Mouse (Mus musculus) left cerebral cortex, postnatal 36 days (tissue): ENCODE results near the gene Scarb2. TPM values are rescaled to one million over a fixed set of nuclear protein-coding genes. Genes with fewer than 3 reads are reported as not detected.

Experiments used
- DNase-seq, 2 experiments: peaks; one replicate each; pipeline ENCODE4 v3.0.0; 2021 to 2022; ENCODE audit warnings: low spot score in 2 of 2, mixed read lengths in 1 of 2
- intact Hi-C: fragments of 180-260 bp; cut with DNase I; formaldehyde crosslinking; loops from one replicate; pipeline ENCODE4 v1.15.1; 2025
- total RNA-seq, 2 experiments: library from RNA; stranded (reverse); gene quantifications; 2 replicates each; pipeline ENCODE4 v1.2.3; 2021

Gene Scarb2
- total RNA-seq, 2 experiments from 2014 or later: 80.5 to 87.8 TPM

DNA sequence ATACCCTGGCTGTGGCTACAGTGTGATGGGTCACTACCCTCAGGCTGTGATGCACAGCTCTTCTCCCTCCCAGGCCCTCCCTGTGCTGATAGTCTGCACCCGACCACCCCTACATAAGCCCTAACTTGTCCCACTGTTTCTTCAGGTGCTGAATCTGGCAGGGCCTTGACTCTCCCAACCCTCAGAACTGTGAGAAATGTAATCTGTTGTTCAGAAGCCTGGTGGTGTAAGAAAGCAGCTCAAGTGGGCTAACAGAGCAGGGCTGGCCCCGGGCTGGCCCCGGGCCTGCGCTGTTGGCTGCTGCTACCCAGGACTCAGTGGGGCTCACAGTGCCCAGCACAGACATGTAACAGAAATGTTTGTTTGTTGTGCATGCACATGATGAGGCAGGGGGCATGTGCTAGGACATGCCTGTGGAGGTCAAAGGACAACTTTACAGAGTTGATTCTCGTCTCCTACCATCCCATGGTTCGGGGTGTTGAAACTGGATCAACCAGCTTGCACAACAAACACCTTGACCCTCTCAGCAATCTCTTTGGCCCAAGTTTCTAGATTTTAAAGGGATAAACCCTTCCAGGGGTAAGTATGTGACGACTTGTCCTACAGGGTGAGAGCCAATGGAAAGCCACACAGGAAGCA is 10.7 kb downstream of the Scarb2 start:
- intact Hi-C loops: no loop called here
- DNase-seq: no peak

DNA sequence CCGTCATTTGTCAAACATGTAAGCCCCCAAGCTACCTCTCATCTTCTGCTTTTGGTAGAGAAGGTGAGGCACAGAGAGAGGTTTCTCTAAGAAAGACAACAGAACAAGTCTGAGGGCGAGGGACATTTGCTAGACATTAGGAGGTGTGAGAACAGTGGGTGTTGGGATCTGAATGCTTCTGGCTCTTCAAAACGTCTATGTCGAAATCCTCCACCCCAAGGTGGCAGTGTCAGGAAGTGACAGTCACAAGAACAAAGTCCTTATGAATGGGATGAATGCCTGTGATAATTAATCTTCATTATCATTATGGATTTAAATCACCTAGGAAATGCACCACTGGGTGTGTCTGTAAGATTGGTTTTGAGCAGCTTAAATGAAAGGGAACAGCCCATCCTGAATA is 11.3 kb downstream of the Scarb2 start:
- intact Hi-C loops: no loop called here
- no peak for DNase-seq

DNA sequence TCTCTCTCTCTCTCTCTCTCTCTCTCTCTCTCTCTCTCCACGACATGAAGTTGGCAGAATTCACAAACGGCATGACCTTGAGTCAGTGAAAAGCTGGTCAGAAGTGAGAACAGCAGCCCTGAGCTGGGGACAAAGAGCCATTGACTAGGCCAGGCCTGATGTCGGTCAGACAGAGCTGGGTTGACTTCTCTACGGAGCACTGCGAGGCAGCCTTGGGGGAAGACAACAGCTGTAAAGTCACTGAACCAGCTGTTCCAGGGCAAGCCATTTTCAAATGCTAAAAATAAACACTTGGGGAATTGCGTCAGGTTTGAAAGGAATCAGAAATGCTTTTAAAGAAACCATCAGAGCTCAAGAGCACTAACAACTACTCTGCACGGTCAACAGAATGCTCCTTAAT is 13.2 kb downstream of the Scarb2 start:
- no peak for DNase-seq
- intact Hi-C loops: no loop called here

DNA sequence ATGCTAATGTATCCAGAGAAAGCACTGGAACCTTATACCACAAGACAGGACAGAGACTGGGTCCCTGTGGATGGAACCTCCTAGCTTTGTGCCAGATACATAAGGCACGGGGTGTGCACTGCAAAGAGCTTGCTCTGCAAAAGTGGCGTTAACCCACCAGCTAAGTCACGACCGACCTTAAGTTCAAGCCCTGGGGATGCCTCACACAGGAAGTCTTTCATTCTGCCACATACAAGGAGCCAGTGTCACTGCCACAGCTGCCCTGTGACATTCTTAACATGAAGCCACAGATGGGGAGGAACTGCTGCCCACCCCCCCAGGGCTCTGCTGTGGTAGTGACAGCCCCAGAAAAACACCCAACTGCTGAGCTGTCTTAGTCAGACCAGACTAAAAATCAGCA is 15.9 kb downstream of the Scarb2 start:
- intact Hi-C loops: no loop called here
- DNase-seq: no peak

DNA sequence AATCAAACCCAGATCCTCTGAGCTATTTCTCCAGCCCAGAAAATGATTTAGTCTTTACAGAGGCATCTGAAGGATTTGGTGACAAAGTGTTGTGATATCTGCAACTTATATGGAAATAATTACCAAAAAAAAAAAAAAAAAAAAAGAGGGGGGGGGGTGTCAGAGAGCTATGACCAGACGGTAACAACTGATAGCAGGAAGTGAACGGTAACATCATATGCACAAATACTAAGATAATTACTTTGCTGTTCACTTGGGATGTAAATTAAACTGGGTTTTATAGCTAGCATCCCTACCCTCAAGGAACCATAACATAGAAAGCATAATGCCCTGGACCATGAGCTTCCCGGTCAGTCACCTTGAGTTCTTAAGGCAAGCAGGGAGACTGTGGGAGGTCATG is 16.3 kb downstream of the Scarb2 start:
- DNase-seq: no peak
- intact Hi-C loops: no loop called here

DNA sequence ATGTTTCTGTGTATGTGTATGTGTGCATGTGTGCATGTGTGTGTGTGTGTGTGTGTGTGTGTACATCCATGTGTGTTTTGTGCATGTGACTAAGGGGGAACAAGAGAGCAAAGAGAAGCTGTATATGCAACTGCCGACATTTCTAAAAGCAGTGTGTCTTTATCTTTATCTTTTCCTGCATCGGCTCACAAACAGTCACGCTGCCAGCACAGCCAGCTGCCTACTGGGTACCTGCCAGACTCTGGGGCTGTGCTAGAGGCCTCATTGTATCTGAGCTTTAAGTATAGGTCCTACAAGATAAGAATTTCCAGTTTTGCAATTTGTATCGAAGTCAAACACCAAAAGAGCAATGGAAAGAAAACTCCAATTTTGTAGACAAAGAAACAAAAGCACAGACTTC is 17.1 kb downstream of the Scarb2 start:
- intact Hi-C loops: no loop called here
- DNase-seq: peak; percentile 40 to 54

DNA sequence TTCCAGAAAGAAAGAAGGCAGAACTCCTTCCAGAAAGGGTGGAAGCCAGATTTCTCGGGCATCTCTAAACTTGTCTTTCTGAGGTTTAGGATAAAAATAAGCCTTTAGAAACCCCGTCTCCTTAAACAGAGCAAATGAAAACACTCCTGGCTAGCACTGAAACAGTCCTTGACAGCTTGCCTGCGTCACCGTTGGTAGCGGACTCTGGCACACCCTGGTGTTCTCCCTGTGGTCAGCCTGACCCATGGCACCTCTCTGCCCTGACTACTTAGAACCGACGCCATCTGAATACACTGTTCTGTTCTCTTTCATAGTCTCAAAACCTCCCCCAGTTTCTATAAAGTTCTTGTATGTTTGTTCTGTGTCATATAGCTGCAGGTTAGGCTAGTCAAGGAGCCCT is 17.7 kb downstream of the Scarb2 start:
- intact Hi-C loops: no loop called here
- peak; percentile 25 to 27 for DNase-seq

DNA sequence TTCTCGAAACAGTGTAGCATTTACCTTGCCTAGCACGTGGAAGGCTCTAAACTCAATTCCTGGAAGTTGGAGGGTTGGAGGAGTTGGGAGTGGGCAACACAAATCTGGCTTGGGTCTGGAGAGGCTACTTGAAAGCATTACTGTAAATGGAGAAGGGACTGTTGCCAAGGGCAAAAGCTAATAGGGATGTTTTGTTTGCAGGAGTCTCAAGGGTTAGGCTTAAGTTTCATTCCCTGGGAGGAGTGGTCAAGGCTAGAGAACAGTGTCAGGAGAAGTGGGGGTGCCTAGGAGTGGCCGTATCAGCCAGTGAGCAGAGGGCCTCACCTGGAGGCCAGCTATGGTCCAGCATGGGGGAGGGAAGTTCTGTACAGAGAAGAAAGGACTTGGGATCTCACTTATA is 18.2 kb downstream of the Scarb2 start:
- no peak for DNase-seq
- intact Hi-C loops: no loop called here

DNA sequence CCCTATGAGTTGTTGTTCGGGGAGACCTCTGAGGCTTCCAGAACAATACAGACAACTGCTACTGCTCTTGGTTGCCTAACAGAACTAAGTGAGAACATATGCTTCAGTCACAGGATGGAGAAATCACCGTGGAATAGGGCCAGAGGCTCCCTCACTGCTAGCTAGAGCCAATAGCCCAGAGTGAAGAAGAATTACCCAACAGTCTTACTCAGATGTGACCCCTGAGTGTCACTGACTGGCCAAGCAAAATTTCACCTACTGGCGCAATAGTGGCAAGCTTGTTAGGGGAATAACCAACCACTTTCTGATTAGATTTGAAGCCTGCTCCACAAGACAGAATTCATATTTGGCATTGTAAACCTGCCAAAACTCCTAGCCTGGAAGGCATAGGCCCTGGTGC is 19.9 kb downstream of the Scarb2 start:
- intact Hi-C loops: no loop called here
- no peak for DNase-seq

DNA sequence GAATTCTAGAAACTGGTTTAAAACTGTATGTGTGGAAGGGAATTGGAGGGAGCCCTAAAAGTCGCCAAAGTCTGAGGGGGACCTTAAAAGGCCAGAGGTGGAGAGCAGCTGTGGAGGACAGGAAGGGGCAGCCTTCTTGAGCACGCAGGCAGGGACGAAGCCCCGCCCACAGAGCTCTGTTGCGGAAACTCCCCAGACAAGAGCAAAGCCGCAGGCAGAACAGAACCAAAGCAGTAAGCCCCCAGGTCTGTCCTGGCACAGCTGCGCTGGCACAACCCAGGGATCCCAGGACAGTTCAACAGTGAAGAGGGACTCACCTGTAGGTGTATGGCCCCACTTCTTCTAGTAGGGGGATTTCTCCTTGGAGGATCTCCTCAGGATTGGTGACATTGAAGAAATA is 21.8 kb downstream of the Scarb2 start:
- intact Hi-C loops: no loop called here
- DNase-seq: no peak

DNA sequence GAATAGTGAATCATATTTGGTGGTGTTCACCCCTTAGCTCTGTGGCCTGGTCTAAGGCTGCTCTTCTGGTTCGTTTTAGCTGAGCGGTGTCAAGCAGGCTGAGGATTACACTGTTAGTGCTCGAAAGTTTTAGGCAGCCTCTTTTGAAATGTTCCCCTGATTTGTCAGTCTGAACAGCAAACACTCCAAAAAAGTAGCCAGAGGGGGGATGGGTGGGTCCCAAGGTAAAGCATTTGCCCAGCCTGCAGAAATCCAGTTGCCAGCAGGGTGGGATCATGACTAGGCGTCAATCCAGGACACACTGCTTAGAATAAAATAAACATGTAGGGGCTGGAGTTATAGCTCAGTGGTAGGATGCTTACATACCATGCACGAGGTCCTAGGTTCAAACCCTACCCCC is 33.8 kb downstream of the Scarb2 start:
- intact Hi-C loops: no loop called here
- no peak for DNase-seq

DNA sequence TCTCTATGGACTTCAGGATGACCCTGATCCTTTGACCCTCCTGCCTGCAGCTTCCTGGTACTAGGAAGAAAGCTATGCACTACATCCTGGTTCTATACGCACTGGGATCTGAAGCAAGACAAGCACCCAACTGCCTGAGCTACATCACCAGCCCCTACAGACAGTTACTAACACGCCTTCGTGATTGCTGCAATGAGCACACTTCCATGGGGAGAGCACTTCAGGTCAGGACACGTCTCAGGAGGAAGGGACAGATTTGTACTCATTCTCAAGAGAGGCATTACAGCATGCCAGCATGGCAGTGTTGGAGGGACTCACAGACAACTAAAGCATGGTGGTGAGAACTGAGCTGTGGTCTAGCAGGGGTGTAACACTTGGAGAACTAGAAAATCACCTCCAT is 35.1 kb downstream of the Scarb2 start:
- intact Hi-C loops: no loop called here
- no peak for DNase-seq

DNA sequence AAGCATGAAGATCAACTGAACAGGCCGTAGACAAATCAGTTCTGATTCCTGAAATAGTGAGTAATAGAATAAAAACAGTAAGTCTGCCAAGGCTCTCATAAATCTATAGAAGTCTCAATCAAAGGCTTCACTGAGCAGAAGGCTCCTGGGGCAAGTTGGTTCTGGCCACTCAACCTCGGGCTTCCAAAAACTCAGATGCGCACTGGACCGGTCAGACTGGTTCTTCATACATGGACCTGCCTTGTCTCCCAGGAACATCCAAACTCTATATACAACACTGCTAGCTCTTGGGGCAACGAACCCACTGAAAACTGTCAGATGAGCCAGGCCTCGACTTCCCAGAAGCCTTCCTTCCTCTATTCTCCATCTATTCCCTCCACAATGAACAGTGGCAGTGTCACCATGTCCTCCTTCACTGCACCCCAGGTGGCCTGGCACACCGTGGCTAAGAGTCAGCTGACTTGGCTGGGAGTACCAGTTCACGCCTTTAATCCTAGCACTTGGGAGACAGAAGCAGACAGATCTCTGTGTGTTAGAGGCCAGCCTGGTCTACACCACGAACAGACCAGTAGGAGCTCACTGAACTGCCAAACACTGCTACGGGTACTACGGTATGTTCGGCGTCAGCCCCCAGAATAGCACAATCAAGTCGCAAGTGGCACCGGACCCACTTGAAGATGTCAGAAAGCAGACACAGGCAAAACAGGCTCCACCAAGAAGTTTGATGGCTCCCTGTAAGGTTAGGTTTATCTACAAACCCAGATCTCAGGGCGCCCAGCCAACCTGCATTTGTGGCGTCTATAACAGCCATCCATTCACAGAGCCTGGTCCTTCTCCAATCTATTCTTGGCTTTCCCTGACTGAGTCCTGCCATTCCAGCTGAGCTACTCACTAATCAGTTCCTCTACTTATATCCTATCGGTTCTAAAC is 37.2 kb downstream of the Scarb2 start:
- intact Hi-C loops: no loop called here

DNA sequence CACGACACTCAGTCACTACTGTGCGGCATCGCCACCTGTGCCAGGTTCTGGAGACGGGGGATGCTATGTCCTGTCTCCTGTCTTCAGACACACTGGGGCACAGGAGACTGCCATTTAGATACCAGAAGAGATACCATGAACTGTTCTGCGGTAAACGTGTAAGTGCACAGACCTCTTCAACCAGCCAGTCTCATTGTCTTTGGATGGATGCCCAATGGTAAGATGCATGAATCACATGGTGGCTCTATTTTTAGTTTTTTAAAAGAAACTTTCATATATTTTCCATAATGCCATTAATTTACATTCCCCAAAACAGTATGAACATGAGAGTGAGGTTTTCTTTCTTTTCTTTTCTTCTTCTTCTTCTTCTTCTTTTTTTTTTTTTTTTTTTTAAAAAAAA is 38.4 kb downstream of the Scarb2 start:
- intact Hi-C loops: no loop called here
- no peak for DNase-seq

More for the DNA sequence above, 37.2 kb downstream of the Scarb2 start:
- no peak for DNase-seq

DNA sequence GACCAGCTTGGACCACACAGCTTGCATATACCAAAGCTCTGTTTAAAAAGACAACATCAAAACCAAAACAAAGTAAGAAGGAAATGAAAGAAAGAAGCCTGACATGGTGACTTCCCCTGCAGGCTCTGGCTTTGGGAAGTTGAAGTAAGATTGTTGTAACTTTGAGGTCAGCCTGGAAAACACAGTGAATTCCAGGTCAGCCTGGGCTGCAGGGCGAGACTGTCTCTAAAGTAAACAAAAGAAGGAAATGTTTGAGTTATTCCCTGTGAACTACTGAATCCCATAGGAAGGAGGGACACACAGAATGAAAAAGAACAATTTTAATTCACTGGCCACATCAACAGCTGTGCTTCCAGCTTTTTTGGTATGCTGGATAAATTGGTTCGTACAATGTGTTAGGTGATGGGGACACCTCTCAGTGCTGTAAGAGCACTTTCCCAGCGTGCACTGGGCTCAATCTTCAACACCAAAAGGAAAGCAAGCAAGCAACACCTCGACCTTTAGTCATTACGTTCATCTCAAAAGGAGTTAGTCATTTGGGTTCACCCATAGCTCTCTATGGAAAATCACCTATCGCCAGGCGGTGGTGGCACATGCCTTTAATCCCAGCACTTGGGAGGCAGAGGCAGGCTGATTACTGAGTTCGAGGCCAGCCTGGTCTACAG is 39.4 kb downstream of the Scarb2 start:
- no peak for DNase-seq
- intact Hi-C loops: no loop called here

DNA sequence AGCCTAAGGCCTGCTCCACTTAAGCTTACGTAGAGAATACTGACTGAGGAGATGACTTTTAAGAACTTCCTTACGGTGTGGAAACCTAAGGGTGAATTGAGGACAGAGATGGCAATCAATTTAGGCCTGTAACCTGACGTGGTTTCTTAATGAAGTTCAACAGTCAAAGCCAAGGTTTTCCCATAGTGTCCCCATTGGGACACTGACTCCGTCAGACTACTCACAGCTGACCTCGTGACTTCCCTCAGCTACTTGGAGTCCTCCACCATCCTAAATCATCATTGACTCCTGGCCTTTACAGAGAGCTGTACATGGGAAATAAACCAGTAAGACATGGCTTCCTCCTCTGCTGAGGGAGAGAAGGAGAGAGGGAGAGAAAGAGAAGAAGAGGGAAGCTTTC is 41.1 kb downstream of the Scarb2 start:
- intact Hi-C loops: loop anchor here (2.0 kb wide), 1 partner anchor 191 kb away; no protein-coding TSS in a partner anchor
- DNase-seq: no peak

DNA sequence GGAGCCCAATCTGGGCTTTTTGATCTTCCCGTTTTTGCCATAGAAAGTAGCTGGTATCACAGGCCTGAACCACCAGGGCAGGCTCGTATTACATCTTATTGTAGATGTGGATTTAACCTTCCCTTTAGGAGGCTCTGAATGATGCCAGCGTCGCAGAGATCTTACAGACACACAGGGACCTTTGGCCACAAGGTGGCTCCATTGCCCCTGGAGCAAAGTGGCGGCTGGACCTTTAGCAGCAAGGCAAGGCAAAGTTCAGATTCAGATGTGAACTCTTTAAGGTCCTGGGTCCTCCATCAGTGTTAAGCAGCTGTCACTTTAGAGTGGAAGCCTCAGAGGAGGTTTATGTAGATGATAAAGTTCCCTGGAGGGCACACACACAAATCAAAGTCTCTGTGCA is 45.3 kb downstream of the Scarb2 start:
- intact Hi-C loops: loop anchor here (2.0 kb wide), 1 partner anchor 45 kb away; the partner anchor contains the start of gene Scarb2
- DNase-seq: peak; percentile 18 to 41

DNA sequence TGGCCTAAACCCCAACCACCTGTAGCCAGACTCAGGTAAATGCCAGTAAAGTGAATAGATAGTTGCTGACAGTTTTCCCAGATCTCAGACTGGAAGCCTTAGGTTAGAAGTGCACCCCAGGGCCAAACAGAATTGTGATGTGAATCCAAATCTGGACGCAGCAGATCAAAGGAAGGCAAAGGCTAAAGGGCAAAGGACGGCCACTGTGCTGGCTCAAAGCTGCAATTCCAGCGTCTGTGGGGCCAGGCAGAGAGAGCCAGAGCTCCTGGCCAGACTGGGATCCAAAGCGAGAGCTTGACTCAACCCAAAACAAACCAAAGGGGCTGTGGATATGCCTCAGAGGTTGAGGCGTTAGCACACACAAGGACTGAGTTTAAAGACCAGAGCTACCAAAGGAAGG is 47.9 kb downstream of the Scarb2 start:
- no peak for DNase-seq
- intact Hi-C loops: no loop called here

DNA sequence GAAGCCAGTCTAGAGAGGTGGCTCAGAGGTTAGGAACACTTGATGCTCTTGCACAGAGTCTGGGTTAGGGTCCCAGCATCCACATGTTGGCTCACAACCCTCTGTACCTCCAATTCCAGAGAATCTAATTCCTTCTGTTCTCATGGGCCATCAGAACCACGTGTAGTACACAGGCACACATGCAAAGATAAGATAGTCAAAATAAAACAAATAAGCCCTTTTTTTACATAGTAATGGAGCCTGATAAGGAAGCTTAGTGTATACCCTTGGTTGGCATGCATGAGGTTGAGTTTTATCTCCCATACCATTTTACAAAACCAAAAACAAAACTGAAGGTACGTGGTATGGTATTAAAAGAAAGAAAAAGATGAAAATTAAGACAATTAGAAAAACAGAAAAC is 49.2 kb downstream of the Scarb2 start:
- no peak for DNase-seq
- intact Hi-C loops: no loop called here

DNA sequence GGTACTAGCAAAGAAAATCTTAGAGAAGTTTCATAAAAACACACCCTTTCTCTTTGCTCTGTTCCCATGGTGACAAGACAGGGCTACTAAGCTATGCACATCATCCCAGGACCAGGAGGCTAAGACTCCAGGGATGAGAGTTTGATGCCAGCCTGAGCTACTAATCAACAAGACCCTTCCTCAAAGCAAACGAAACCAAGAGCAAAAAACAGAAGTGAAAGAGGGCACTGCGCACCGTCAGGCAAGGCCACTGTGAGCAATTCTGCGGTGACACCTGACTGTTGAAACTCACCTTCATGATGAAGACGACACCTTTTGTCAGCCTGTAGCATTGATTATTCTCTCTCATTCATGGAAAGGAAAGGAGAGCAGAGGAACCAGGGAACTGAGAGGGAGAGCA is 53.8 kb downstream of the Scarb2 start:
- no peak for DNase-seq
- intact Hi-C loops: no loop called here

DNA sequence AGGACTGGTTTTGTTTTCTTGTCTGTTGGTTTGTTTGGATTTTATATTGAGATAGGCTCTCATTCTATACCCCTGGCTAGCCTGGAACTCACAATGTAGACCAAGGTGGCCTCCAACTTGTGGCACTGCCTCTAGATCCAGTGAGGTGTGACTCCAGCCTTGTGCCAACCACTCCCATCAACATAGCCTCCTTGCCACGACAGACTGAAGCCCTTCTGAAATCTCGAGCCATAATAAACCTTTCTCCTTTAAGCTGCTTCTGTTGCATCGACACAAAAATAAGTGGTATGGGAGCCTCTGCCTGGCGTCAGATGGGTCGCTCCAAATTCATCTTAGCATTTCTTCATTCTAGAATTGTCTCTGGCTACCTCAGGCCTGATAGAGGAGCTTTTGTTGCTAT is 59.9 kb downstream of the Scarb2 start:
- intact Hi-C loops: no loop called here
- DNase-seq: no peak
